Mouse (Mus musculus) embryonic facial prominence, embryonic 13.5 days (tissue): ENCODE data around the gene Fam89a. TPM values are rescaled to one million over a fixed set of nuclear protein-coding genes. Genes with fewer than 3 reads are reported as not detected.

Source experiments
- ATAC-seq: fragments of 200-750 bp; cut with Nextera tagmentation; 2 replicates; pipeline ENCODE4 v1.8.0; 2017; ENCODE audit warnings: low read depth; ENCODE audit not compliant: insufficient number of reproducible peaks, insufficient read depth, low FRiP score, low TSS enrichment
- H3K27ac ChIP-seq: fragments of 300-500 bp; sonication (generic); 2 replicates; pipeline ENCODE4 v1.5.1; 2015; ENCODE audit warnings: moderate library complexity, mild to moderate bottlenecking, inconsistent platforms
- H3K27me3 ChIP-seq: fragments of 300-500 bp; sonication (generic); 2 replicates; pipeline ENCODE4 v1.6.1; 2015; ENCODE audit warnings: mild to moderate bottlenecking, inconsistent platforms
- H3K36me3 ChIP-seq: fragments of 300-500 bp; sonication (generic); 2 replicates; pipeline ENCODE4 v1.6.1; 2015; ENCODE audit warnings: mild to moderate bottlenecking, inconsistent platforms
- H3K4me1 ChIP-seq: fragments of 300-500 bp; sonication (generic); 2 replicates; pipeline ENCODE4 v1.6.1; 2015; ENCODE audit warnings: inconsistent platforms
- H3K4me2 ChIP-seq: fragments of 300-500 bp; sonication (generic); 2 replicates; pipeline ENCODE4 v1.6.1; 2015; ENCODE audit warnings: moderate library complexity, mild to moderate bottlenecking, inconsistent platforms
- H3K4me3 ChIP-seq: fragments of 300-500 bp; sonication (generic); 2 replicates; pipeline ENCODE4 v1.5.1; 2015; ENCODE audit warnings: mild to moderate bottlenecking, inconsistent platforms
- H3K9ac ChIP-seq: fragments of 300-500 bp; sonication (generic); 2 replicates; pipeline ENCODE4 v1.6.1; 2015; ENCODE audit warnings: mild to moderate bottlenecking, inconsistent platforms
- H3K9me3 ChIP-seq: fragments of 300-500 bp; sonication (generic); 2 replicates; pipeline ENCODE4 v1.6.1; 2016; ENCODE audit warnings: inconsistent platforms
- WGBS: fragments of 180-500 bp; shearing (Covaris S2); methylation state at CpG from one replicate; pipeline ENCODE4 v1.1.7; 2015; ENCODE audit warnings: mixed read lengths; 5-methylcytosine and 5-hydroxymethylcytosine counted together
- polyA plus RNA-seq: library from polyadenylated mRNA; unstranded; fragments of >200 nt; fragmentation: Nextera tagmentation; extraction: Ambion mirVana; gene quantifications from 2 replicates; pipeline ENCODE4 v1.2.1, GENCODE M21; 2015

Gene Fam89a
- polyA plus RNA-seq, result 2.8 and 2.9 TPM in 2 replicates

DNA sequence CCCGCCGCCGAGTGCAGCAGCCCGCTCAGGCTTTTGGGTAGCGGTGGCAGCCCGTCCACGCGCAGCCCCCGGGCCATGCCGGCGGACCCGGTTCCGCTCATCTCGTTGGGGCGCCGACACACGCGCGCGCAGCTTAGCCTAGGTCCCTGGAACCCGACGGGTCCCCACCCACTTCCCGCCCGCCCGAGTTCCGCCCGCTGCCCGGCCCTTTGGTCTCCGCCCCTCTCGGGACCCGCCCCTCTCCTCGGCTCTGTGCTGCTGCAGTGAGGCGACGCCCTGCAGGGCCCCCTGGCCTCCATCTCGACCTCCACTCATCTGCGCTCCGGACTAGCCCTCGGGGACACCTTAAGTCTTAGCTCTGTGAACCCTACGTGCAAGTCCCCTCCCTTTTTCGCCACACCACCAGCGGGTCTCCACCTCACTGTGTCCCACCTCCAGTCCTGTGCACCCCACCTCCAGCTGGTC, at the start of gene Fam89a:
TSS of gene Fam89a (minus strand) at position 124 of the 465 bp plus-strand sequence.
- ATAC-seq, result peak; percentile 81
- H3K4me3 ChIP-seq, result peak within 1 kb of the TSS; percentile 53

DNA sequence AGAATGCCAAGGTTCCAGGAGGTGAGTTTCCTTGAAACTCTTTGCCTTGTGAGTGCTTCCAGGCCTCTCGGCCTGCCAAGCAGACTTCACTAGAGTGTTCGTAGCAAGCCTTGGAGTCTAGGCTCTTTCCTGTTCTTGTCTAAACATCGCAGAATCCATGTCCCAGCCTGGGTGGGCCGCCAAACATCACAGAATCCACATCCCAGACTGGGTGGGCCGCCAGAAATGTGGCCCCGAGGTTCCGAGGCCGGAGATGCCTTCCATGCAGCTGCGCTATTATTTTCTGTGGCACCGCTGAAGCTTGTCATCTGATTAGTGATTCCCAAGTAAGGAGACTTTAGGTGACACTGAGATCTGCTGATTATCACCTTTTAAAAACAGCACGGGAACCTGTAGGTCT, 48.9 kb upstream of the Fam89a start:
- no peak overlapping the region for H3K4me3 ChIP-seq
- H3K27ac ChIP-seq, result no peak overlapping the region
- no peak for ATAC-seq
- no peaks in the 10 kb centered on the region for H3K4me1 ChIP-seq
- H3K4me2 ChIP-seq, result no peak overlapping the region
- H3K9ac ChIP-seq, result no peak overlapping the region
- whole genome bisulfite sequencing, result 40% methylated on average over 11 of the region's 11 CpGs
- H3K9me3 ChIP-seq, result no peaks in the 10 kb centered on the region
- no peaks in the 10 kb centered on the region for H3K36me3 ChIP-seq
- peaks cover 38% of the 10 kb centered on the region for H3K27me3 ChIP-seq

More for the DNA sequence above, at the start of gene Fam89a:
- Histone ChIP-seq H3K4me1 (peaks cover 27% of the 10 kb centered on the region), H3K36me3 (no peaks in the 10 kb centered on the region), H3K27ac (no peak within 1 kb of the TSS), H3K9ac (peak within 1 kb of the TSS; percentile 65), H3K9me3 (no peaks in the 10 kb centered on the region), H3K27me3 (peaks cover 63% of the 10 kb centered on the region), H3K4me2 (peak within 1 kb of the TSS; percentile 91)
- WGBS, result under 1% methylated on average over 41 of the region's 41 CpGs

DNA sequence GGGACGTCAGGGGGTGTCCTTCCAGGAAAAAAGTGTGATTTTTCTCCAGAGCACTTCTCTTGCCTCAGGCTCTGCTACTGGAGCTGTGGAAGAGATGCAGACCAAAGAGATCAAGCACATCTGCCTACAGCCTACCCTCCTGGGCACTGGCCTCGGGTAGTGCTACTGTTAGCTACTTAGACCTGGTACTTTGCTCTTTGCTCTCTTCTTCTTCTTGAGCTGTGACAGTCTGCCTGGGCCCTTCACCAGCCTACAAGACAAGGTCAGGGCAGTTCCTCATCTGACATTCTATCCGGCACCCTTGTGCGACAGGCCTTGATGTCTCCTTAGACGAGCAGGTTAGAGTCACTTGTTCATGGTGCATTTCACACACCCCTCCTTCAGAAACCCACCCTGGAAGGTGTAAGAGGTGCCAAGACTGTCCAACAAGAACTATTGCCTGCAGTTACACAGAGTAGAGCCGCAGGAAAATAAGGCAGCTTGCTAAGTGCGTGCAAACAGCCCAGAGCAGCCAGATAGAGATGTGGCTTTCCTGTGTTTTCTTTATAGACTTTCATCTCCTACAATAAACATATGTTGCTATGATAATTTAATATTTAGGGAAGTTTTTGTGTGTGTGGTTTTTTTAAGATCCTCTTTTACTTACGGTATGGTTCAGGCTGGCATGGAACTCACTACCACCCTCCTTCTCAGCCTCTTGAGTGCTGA, 44.3 kb upstream of the Fam89a start:
- ATAC-seq, result no peak
- Histone ChIP-seq H3K27ac (no peak overlapping the region), H3K4me2 (no peak overlapping the region), H3K9ac (no peak overlapping the region), H3K27me3 (peaks cover 73% of the 10 kb centered on the region), H3K36me3 (no peaks in the 10 kb centered on the region), H3K4me1 (peaks cover 26% of the 10 kb centered on the region), H3K4me3 (no peak overlapping the region), H3K9me3 (no peaks in the 10 kb centered on the region)
- WGBS, result 66% methylated on average over 8 of the region's 8 CpGs

DNA sequence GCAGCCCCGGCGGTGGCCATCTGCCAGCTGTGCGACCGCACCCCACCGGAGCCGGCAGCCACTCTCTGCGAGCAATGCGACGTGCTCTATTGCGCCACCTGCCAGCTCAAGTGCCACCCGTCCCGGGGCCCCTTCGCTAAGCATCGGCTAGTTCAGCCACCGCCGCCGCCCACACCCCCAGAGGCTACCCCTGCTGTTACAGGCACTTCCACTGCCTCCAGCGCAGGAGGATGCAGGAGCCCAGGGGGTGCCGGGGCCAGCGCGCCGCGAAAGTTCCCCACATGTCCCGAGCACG, 42.8 kb upstream of the Fam89a start:
- Histone ChIP-seq H3K9ac (no peak overlapping the region), H3K36me3 (no peaks in the 10 kb centered on the region), H3K27me3 (peaks cover 82% of the 10 kb centered on the region), H3K9me3 (no peaks in the 10 kb centered on the region), H3K4me2 (peak overlapping the region; percentile 100), H3K4me3 (peak overlapping the region; percentile 63), H3K27ac (no peak overlapping the region), H3K4me1 (peaks cover 26% of the 10 kb centered on the region)
- under 1% methylated on average over 25 of the region's 25 CpGs for WGBS
- ATAC-seq, result no peak

DNA sequence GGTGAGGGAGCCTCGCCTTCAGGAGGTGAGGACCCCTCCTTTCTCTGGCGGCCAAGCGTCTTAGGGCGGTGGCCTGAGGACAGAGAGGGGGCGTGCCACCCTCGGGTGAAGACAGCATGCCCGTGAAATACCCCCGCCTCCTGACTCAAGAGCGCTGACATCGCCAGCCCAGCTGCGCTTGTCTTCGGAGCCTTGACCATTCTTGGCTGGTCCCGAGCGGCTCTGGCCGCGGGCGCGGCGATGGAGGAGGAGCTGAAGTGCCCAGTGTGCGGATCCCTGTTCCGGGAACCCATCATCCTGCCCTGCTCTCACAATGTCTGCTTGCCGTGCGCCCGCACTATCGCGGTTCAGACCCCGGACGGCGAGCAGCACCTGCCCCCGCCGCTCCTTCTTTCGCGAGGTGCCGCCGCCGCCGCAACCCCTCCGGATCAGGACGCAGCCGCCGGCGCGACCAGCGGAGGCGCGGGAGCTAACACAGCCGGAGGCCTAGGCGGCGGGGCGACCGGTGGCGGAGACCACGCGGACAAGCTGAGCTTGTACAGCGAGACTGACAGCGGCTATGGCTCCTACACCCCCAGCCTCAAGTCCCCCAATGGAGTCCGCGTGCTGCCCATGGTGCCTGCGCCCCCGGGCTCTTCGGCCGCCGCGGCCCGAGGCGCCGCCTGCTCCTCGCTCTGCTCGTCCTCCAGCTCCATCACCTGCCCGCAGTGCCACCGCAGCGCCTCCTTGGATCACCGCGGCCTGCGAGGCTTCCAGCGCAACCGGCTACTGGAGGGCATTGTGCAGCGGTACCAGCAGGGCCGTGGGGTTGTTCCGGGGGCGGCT, 42.2 kb upstream of the Fam89a start:
- H3K27me3 ChIP-seq, result peaks cover 83% of the 10 kb centered on the region

DNA sequence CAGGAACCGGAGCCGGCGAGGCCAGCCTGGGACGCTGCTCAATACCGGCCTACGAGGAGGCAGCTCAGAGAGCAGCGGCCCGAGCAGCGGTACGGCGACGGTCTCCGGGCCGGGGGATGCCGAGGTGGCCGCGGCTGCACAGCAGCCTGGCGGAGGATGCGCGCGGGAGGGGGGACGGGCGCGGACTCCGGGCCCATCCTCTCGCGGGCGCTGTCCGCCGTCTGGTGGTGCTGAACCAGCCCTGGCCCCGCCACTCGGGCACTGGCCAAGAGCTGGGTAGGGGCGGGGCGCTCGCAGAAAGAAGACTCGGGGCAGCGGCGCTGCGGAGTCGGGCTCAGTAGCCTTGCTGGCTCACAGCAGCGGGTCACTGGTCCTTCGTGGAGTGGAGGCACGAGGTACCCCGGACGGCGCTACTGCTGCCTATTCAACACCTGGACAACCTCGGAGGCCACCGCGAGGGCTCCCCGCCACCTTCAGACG, 41.6 kb upstream of the Fam89a start:
- Histone ChIP-seq H3K9ac (peak overlapping the region; percentile 51; the same call in 1 of the 2 replicates), H3K27me3 (peaks cover 83% of the 10 kb centered on the region), H3K4me2 (peak overlapping the region; percentile 100), H3K27ac (no peak overlapping the region), H3K4me3 (peak overlapping the region; percentile 63), H3K4me1 (peaks cover 26% of the 10 kb centered on the region), H3K9me3 (no peaks in the 10 kb centered on the region), H3K36me3 (no peaks in the 10 kb centered on the region)
- peak; percentile 76 for ATAC-seq
- under 1% methylated on average over 51 of the region's 51 CpGs for WGBS

More for the DNA sequence above, 42.2 kb upstream of the Fam89a start:
- ATAC-seq, result no peak
- no peak overlapping the region for H3K27ac ChIP-seq
- no peaks in the 10 kb centered on the region for H3K36me3 ChIP-seq
- H3K9ac ChIP-seq, result peak overlapping the region; percentile 32; the same call in 1 of the 2 replicates
- peaks cover 26% of the 10 kb centered on the region for H3K4me1 ChIP-seq
- under 1% methylated on average over 78 of the region's 81 CpGs for WGBS
- no peaks in the 10 kb centered on the region for H3K9me3 ChIP-seq
- H3K4me3 ChIP-seq, result peak overlapping the region; percentile 63
- H3K4me2 ChIP-seq, result peak overlapping the region; percentile 100

DNA sequence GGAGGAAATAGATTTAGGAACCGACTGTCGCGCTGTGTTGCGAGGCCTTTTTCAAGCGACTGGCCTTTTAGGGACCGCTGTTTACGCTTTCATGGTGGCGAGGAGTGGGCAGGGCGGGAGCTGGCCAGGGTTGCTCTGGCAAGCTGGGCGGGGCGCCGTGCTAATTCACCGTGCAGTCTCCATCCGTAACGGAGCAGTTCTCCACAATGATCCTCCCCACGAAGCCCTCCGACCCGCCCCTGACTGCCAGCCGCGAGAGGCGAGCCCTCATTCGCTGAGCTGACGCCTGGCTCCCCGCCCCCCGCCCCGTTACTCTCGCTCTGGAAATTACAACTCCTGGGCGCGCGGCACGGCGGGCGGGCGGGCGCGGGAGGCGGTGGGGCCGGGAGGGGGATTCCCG, 41.1 kb upstream of the Fam89a start, which contains the start of gene Trim67:
TSS of gene Trim67 (plus strand) at position 385 of the 400 bp plus-strand sequence.
- H3K9ac ChIP-seq, result peak within 1 kb of the TSS; percentile 51
- no peaks in the 10 kb centered on the region for H3K36me3 ChIP-seq
- no peaks in the 10 kb centered on the region for H3K9me3 ChIP-seq
- peak within 1 kb of the TSS; percentile 100 for H3K4me2 ChIP-seq
- no peak within 1 kb of the TSS for H3K27ac ChIP-seq
- H3K4me3 ChIP-seq, result peak within 1 kb of the TSS; percentile 63
- peaks cover 26% of the 10 kb centered on the region for H3K4me1 ChIP-seq
- 0% methylated on average over 39 of the region's 39 CpGs for WGBS
- H3K27me3 ChIP-seq, result peaks cover 78% of the 10 kb centered on the region
- ATAC-seq, result peak; percentile 80

DNA sequence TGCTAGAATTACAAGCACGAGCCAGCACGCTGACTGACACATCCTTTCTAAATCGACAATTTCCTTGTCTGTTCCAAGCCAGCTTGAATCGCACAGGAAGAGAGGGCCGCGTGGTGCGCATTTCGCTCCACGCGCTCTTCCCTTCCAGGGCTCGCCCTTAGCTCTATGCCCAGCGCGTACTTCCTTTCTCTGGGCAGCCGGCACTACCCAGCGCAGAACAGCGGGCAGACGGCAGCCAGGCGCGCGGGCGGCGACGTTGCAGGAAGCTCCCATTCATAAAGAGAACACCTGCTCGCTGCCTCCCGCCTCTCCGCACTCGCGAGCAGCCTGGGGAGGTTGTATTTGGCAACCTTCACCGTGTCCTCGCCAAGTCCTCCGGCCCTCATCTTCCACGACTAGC, 40.6 kb upstream of the Fam89a start:
- Histone ChIP-seq H3K9me3 (no peaks in the 10 kb centered on the region), H3K9ac (peak overlapping the region; percentile 51; the same call in 1 of the 2 replicates), H3K4me1 (peaks cover 26% of the 10 kb centered on the region), H3K27me3 (peaks cover 74% of the 10 kb centered on the region), H3K36me3 (no peaks in the 10 kb centered on the region), H3K27ac (no peak overlapping the region), H3K4me3 (peak overlapping the region; percentile 63), H3K4me2 (peak overlapping the region; percentile 100)
- no peak for ATAC-seq
- under 1% methylated on average over 32 of the region's 32 CpGs for WGBS

DNA sequence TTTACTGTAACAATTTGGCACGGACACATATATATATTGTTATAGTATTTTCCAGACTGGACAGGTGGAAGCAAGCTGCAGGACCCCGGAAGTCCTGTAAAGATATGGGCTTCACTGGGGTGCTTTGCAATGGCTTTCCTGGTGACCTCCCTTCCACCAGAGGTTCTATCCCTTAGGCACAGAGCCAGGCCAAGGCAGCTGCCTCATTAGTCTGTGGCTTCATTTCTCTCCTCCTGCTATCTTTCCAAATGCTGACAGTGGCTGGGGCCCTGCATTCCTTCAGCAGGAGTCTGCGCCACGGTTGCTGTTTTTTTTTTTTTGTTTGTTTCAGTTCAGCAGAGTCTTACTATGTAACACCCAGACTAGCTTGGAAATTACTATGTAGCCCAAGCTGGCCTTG, 40.1 kb upstream of the Fam89a start:
- Histone ChIP-seq H3K4me1 (peaks cover 26% of the 10 kb centered on the region), H3K27ac (no peak overlapping the region), H3K4me2 (peak overlapping the region; percentile 100), H3K9ac (0 out of 2 replicates have a peak overlapping the region, but pooled peaks have one; percentile 51), H3K36me3 (no peaks in the 10 kb centered on the region), H3K9me3 (no peaks in the 10 kb centered on the region), H3K4me3 (peak overlapping the region; percentile 63), H3K27me3 (peaks cover 74% of the 10 kb centered on the region)
- ATAC-seq, result no peak
- 37% methylated on average over 4 of the region's 4 CpGs for WGBS

DNA sequence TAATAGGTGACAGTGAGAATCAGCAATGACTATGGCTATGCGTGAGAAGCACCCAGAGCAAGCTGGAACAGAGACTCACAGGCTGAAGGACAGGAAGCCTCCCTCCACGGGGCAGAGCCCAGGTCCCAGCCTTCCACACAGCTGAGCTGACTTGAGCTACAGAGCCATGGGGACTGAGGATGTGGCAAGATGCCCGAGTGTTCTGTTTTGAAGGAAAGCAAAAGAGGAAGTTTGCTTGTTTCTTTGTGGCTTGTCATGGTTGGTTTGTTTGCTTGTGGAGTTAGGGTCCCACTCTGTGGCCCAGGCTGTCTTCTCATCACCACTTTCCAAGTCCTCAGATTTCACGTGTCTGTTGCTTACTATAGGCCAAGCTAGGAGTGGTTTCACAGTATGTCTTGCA, 39.0 kb upstream of the Fam89a start:
- Histone ChIP-seq H3K27ac (no peak overlapping the region), H3K4me2 (no peak overlapping the region), H3K36me3 (no peaks in the 10 kb centered on the region), H3K4me3 (no peak overlapping the region), H3K27me3 (peaks cover 69% of the 10 kb centered on the region), H3K4me1 (peaks cover 26% of the 10 kb centered on the region), H3K9me3 (no peaks in the 10 kb centered on the region), H3K9ac (no peak overlapping the region)
- 66% methylated on average over 4 of the region's 4 CpGs for WGBS
- ATAC-seq, result no peak

DNA sequence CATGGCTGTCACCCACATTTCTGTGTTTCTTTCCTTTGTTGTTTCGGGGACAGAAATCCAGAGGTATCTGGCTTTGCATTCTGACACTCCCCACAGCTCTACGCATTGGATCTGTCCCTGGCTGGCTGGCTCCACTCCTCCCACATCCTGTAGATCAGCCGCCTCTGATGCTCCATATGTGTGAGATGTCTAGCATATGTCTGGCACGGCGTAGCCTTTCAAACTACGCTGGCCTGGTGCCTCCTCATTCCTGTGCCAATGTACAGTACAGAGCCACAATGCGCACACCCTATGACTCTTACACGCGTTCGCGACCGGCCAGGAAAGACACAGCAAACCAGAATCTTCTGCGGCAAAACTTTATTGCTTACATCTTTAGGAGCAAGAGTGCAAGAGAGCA, 33.0 kb upstream of the Fam89a start:
- Histone ChIP-seq H3K9ac (no peak overlapping the region), H3K27me3 (peaks cover 23% of the 10 kb centered on the region), H3K4me1 (peaks cover 3% of the 10 kb centered on the region; the same call in 1 of the 2 replicates), H3K36me3 (no peaks in the 10 kb centered on the region), H3K4me3 (no peak overlapping the region), H3K4me2 (no peak overlapping the region), H3K27ac (no peak overlapping the region), H3K9me3 (no peaks in the 10 kb centered on the region)
- no peak for ATAC-seq
- WGBS, result 80% methylated on average over 13 of the region's 13 CpGs
